Mouse (Mus musculus) kidney, adult 2 months (tissue): ENCODE measurements around the gene Hspa4.

ENCODE experiments used
- CTCF ChIP-seq: fragments of 200-500 bp; conservative IDR thresholded peaks from 2 replicates; pipeline ENCODE4 v1.5.1; 2011; ENCODE audit warnings: low read depth, mild to moderate bottlenecking, control low read depth, low read length, moderate library complexity, mixed read lengths; ENCODE audit not compliant: insufficient read depth, insufficient read length
- POLR2A ChIP-seq: fragments of 200-500 bp; IDR thresholded peaks from one replicate; pipeline ENCODE4 v1.6.1; 2011; ENCODE audit warnings: low read depth, low read length, control low read depth

- TF ChIP-seq CTCF, result no peak
- no peak for TF ChIP-seq POLR2A
These were observed 41.1 kb downstream of the Hspa4 start for GRCm38 (mm10) chr11:53259047-53259632.
